Mouse (Mus musculus) granulocyte monocyte progenitor cell, adult 5-6 weeks (primary cell): ENCODE measurements around the gene Spata25. TPM values are rescaled to one million over a fixed set of nuclear protein-coding genes. Genes with fewer than 3 reads are reported as not detected.

Experiments used
- ATAC-seq: replicated peaks from 2 replicates; pipeline ENCODE4 v1.8.0; 2016; ENCODE audit warnings: mild to moderate bottlenecking, moderate TSS enrichment, inconsistent platforms; ENCODE audit not compliant: poor library complexity, severe bottlenecking
- total RNA-seq, 2 experiments: library from RNA; stranded (forward) in 1 of 2; stranded (reverse) in 1 of 2; fragments of 200-712, 200-1000 nt in 1 of 2; fragments of >200 nt in 1 of 2; fragmentation: Nextera tagmentation in 1 of 2; gene quantifications; 2 replicates each; pipeline ENCODE4 v1.2.3; 2014 to 2017

The Spata25 gene
- total RNA-seq, 2 experiments from 2014 or later: not detected

GRCm38 (mm10) chr2:164785481-164786387 is 42.6 kb downstream of the Spata25 start, which contains the start of gene Snx21:
Snx21 (plus strand) TSS chr2:164785823.
- ATAC-seq: peak; percentile 59

DNA sequence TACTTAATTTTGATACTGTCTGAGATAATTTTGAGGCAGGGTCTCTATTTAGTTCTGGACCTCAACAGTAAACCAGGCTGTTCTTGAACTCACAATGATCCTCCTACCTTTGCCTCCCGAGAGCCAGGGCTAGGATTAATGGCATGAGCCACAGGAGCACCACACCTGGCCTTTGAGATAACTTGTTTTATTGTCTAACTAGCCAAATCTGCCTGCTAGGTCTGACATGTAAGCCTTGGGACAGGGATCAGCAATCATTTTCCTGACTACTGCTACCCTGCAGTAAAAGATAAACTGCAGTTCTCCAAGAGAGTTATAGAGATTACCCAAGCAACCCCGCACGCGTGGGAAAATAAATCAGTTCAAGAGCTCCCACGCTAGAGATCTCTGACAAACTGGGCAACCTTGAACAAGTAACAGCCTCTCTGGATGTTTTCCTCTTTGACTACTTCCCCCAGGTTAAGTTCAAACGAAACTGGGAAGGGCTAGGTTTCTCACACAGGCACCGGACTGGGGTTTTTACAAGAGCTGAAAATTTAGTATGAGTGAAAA is 43.4 kb downstream of the Spata25 start:
- ATAC-seq: no peak

GRCm38 (mm10) chr2:164783926-164784581 is 44.3 kb downstream of the Spata25 start:
- no peak for ATAC-seq

DNA sequence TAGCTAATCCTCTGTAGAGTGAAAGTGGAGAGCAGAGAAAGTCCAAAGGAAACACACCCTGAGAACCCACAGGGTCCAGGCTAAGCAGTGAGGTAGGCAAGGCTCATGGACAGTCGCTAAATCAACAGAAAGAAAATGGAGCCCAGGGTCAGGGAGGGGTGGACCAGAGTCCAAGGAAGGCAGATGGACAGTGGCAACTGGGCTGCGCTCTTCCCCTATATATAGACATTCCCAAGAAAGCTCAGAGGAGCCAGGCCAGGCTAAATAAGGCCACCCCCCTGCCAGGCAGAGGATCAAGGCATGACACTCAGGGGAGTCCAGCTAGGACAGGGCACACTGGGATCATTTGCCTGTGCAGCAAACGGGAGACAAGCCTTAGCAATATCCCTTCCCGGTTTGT is 46.5 kb downstream of the Spata25 start:
- no peak for ATAC-seq

- ATAC-seq: no peak
Observed at GRCm38 (mm10) chr2:164779481-164780086, 48.8 kb downstream of the Spata25 start, which contains the start of gene Tnnc2. Tnnc2 (minus strand) TSS chr2:164779967.

DNA sequence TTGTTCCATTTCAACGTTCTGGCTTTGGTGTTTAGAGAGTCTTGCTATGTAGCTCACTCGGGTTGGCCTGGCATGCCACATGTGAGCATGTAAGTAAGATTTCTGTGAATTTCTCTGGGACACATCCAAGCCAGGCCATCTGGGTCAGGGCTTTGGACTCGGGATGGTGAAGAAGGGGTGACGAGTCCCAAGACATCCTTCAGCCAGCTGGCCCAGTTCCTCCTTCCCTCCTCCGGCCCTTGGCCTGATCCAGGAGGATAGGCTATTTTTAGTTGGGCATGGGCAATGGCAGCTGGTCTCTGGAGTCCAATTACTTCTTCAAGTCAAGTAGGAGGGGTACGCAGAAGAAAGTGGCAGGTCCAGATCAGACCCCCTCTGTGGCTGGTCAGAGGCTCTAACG is 49.5 kb downstream of the Spata25 start:
- no peak for ATAC-seq

DNA sequence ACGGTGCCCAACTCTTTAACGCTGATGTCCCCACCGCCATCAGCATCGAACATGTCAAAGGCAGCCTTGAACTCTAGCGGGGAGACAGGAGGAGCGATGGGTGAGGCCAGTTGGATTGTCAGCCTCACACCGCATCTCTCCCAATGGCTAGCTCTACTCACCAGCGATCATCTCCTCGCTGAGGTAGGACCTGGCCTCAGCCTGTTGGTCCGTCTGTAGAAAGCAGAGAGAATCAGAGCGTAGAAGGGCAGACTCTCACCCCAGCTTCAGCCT is 50.4 kb downstream of the Spata25 start:
- no peak for ATAC-seq

- no peak for ATAC-seq
Observed at GRCm38 (mm10) chr2:164777246-164778014, 50.9 kb downstream of the Spata25 start.

- ATAC-seq: no peak
Observed at GRCm38 (mm10) chr2:164776801-164777200, 51.5 kb downstream of the Spata25 start.

Other genes with a start within 250 kb of the Spata25 start
- not detected in 2 replicates for gene Wfdc6a, start 243.1 kb downstream of the Spata25 start, total RNA-seq (2014; fragmentation: Nextera tagmentation)
- not detected in 2 replicates for gene Wfdc6a, start 243.1 kb downstream of the Spata25 start, total RNA-seq (2017)
- not detected in 2 replicates for gene Eppin, start 234.9 kb downstream of the Spata25 start, total RNA-seq (2014; fragmentation: Nextera tagmentation)
- gene Eppin, start 234.9 kb downstream of the Spata25 start, total RNA-seq (2017): not detected in 2 replicates
- not detected in 2 replicates for gene Wfdc6b, start 215.0 kb downstream of the Spata25 start, total RNA-seq (2014; fragmentation: Nextera tagmentation)
- gene Wfdc6b, start 215.0 kb downstream of the Spata25 start, total RNA-seq (2017): not detected in 2 replicates
- not detected in 2 replicates for gene Wfdc8, start 214.9 kb downstream of the Spata25 start, total RNA-seq (2014; fragmentation: Nextera tagmentation)
- gene Wfdc8, start 214.9 kb downstream of the Spata25 start, total RNA-seq (2017): not detected in 2 replicates
- gene Wfdc16, start 189.7 kb downstream of the Spata25 start, total RNA-seq (2014; fragmentation: Nextera tagmentation): not detected in 2 replicates
- not detected in 2 replicates for gene Wfdc16, start 189.7 kb downstream of the Spata25 start, total RNA-seq (2017)
- gene Wfdc10, start 172.5 kb downstream of the Spata25 start, total RNA-seq (2014; fragmentation: Nextera tagmentation): not detected in 2 replicates
- not detected in 2 replicates for gene Wfdc10, start 172.5 kb downstream of the Spata25 start, total RNA-seq (2017)
- not detected in 2 replicates for gene Wfdc9, start 172.0 kb downstream of the Spata25 start, total RNA-seq (2014; fragmentation: Nextera tagmentation)
- not detected in 2 replicates for gene Wfdc9, start 172.0 kb downstream of the Spata25 start, total RNA-seq (2017)
- not detected in 2 replicates for gene Wfdc11, start 154.4 kb downstream of the Spata25 start, total RNA-seq (2014; fragmentation: Nextera tagmentation)
- not detected in 2 replicates for gene Wfdc11, start 154.4 kb downstream of the Spata25 start, total RNA-seq (2017)
- gene Wfdc13, start 143.4 kb downstream of the Spata25 start, total RNA-seq (2014; fragmentation: Nextera tagmentation): not detected in 2 replicates
- gene Wfdc13, start 143.4 kb downstream of the Spata25 start, total RNA-seq (2017): not detected in 2 replicates
- gene Spint4, start 130.0 kb downstream of the Spata25 start, total RNA-seq (2014; fragmentation: Nextera tagmentation): not detected in 2 replicates
- gene Spint4, start 130.0 kb downstream of the Spata25 start, total RNA-seq (2017): not detected in 2 replicates
- gene Spint5, start 113.2 kb downstream of the Spata25 start, total RNA-seq (2014; fragmentation: Nextera tagmentation): not detected in 2 replicates
- gene Spint5, start 113.2 kb downstream of the Spata25 start, total RNA-seq (2017): not detected in 2 replicates
- not detected in 2 replicates for gene Wfdc3, start 82.6 kb downstream of the Spata25 start, total RNA-seq (2014; fragmentation: Nextera tagmentation)
- gene Wfdc3, start 82.6 kb downstream of the Spata25 start, total RNA-seq (2017): not detected in 2 replicates
- 31.1 and 36.9 TPM in 2 replicates for gene Dnttip1, start 82.6 kb downstream of the Spata25 start, total RNA-seq (2014; fragmentation: Nextera tagmentation)
- gene Dnttip1, start 82.6 kb downstream of the Spata25 start, total RNA-seq (2017): 21.5 and 27.3 TPM in 2 replicates
- 24.5 and 75.2 TPM in 2 replicates for gene Ube2c, start 58.6 kb downstream of the Spata25 start, total RNA-seq (2014; fragmentation: Nextera tagmentation)
- gene Ube2c, start 58.6 kb downstream of the Spata25 start, total RNA-seq (2017): 112 and 138 TPM in 2 replicates
- gene Tnnc2, start 48.6 kb downstream of the Spata25 start, total RNA-seq (2014; fragmentation: Nextera tagmentation): not detected in 2 replicates
- not detected in 2 replicates for gene Tnnc2, start 48.6 kb downstream of the Spata25 start, total RNA-seq (2017)
- not detected in 2 replicates for gene Snx21, start 42.7 kb downstream of the Spata25 start, total RNA-seq (2014; fragmentation: Nextera tagmentation)
- 0.17 and 0.77 TPM in 2 replicates for gene Snx21, start 42.7 kb downstream of the Spata25 start, total RNA-seq (2017)
- 24.7 and 25.5 TPM in 2 replicates for gene Acot8, start 23.7 kb downstream of the Spata25 start, total RNA-seq (2014; fragmentation: Nextera tagmentation)
- gene Acot8, start 23.7 kb downstream of the Spata25 start, total RNA-seq (2017): 22.3 and 32.6 TPM in 2 replicates
- gene Zswim3, start 23.4 kb downstream of the Spata25 start, total RNA-seq (2014; fragmentation: Nextera tagmentation): 2.7 and 4.1 TPM in 2 replicates
- gene Zswim3, start 23.4 kb downstream of the Spata25 start, total RNA-seq (2017): 1.8 and 2.0 TPM in 2 replicates
- gene Zswim1, start 5.9 kb downstream of the Spata25 start, total RNA-seq (2014; fragmentation: Nextera tagmentation): 5.8 and 7.0 TPM in 2 replicates
- gene Zswim1, start 5.9 kb downstream of the Spata25 start, total RNA-seq (2017): 2.8 and 3.5 TPM in 2 replicates
- 89.0 and 135 TPM in 2 replicates for gene Ctsa, start 4.3 kb upstream of the Spata25 start, total RNA-seq (2014; fragmentation: Nextera tagmentation)
- 79.5 and 109 TPM in 2 replicates for gene Ctsa, start 4.3 kb upstream of the Spata25 start, total RNA-seq (2017)
- gene Neurl2, start 4.9 kb upstream of the Spata25 start, total RNA-seq (2014; fragmentation: Nextera tagmentation): 6.1 and 8.7 TPM in 2 replicates
- 3.4 and 4.0 TPM in 2 replicates for gene Neurl2, start 4.9 kb upstream of the Spata25 start, total RNA-seq (2017)
- gene Pltp, start 29.2 kb upstream of the Spata25 start, total RNA-seq (2014; fragmentation: Nextera tagmentation): not detected in 2 replicates
- not detected in 2 replicates for gene Pltp, start 29.2 kb upstream of the Spata25 start, total RNA-seq (2017)
- 36.7 and 50.8 TPM in 2 replicates for gene Pcif1, start 50.8 kb upstream of the Spata25 start, total RNA-seq (2014; fragmentation: Nextera tagmentation)
- gene Pcif1, start 50.8 kb upstream of the Spata25 start, total RNA-seq (2017): 21.3 and 27.4 TPM in 2 replicates
- 11.5 and 16.3 TPM in 2 replicates for gene Zfp335, start 83.2 kb upstream of the Spata25 start, total RNA-seq (2014; fragmentation: Nextera tagmentation)
- 5.6 and 7.5 TPM in 2 replicates for gene Zfp335, start 83.2 kb upstream of the Spata25 start, total RNA-seq (2017)
- gene Mmp9, start 112.2 kb upstream of the Spata25 start, total RNA-seq (2014; fragmentation: Nextera tagmentation): 0.95 TPM in 1 of 2 replicates, not detected in the other
- 10.0 and 10.7 TPM in 2 replicates for gene Mmp9, start 112.2 kb upstream of the Spata25 start, total RNA-seq (2017)
- gene Slc12a5, start 132.3 kb upstream of the Spata25 start, total RNA-seq (2014; fragmentation: Nextera tagmentation): 0.21 TPM in 1 of 2 replicates, not detected in the other
- 0.43 TPM in 1 of 2 replicates, not detected in the other for gene Slc12a5, start 132.3 kb upstream of the Spata25 start, total RNA-seq (2017)
- 31.9 and 38.5 TPM in 2 replicates for gene Ncoa5, start 206.3 kb upstream of the Spata25 start, total RNA-seq (2014; fragmentation: Nextera tagmentation)
- 35.0 and 38.3 TPM in 2 replicates for gene Ncoa5, start 206.3 kb upstream of the Spata25 start, total RNA-seq (2017)
- gene Cd40, start 227.1 kb upstream of the Spata25 start, total RNA-seq (2014; fragmentation: Nextera tagmentation): not detected in 2 replicates
- gene Cd40, start 227.1 kb upstream of the Spata25 start, total RNA-seq (2017): not detected in 2 replicates